Mouse (Mus musculus) ovary, postnatal 10 days (tissue): ENCODE data around the gene H1f0.

Experiments used
- DNase-seq: peaks from one replicate; pipeline ENCODE4 v3.0.0; 2022; ENCODE audit warnings: low spot score

Gene H1f0

GRCm38 (mm10) chr15:79071117-79072039 is 43.1 kb downstream of the H1f0 start:
- no peak for DNase-seq

DNA sequence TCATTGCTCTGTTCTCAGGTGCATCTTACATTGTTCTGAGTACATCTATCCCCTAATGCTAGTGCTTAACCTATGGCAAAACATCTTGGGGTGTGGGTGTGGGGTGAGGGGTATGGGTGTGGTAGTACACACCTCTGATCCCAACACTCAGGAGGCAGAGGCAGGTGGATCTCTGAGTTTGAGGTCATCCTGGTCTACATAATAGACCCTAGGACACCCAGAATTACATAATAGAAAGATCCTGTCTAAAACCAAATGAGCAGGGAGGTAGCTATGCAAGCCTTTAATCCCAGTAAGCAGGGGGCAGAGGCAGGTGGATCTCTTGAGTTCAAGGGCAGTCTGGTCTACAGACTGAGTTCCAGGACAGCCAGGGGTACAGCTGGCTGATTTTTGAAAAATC is 45.5 kb downstream of the H1f0 start:
- no peak for DNase-seq

DNA sequence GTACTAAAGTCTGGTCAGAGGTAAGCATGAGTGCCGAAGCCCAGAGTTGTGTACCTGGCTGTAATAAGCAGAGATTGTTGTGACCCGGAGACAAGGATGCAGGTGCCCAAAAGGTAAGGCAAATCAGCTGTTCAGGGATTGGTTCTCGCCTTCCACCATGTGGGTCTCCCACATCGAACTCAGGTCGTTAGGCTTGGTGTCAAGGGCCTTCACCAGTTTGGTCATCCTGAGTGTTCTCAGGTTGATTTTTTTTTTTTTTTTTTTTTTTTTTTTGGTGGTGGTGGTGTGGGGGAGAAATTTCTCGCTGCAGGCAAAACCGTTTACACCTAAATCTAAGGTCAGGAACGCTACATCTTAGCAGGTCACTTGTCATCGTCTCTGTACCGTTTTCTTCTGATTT is 46.2 kb downstream of the H1f0 start:
- no peak for DNase-seq

DNA sequence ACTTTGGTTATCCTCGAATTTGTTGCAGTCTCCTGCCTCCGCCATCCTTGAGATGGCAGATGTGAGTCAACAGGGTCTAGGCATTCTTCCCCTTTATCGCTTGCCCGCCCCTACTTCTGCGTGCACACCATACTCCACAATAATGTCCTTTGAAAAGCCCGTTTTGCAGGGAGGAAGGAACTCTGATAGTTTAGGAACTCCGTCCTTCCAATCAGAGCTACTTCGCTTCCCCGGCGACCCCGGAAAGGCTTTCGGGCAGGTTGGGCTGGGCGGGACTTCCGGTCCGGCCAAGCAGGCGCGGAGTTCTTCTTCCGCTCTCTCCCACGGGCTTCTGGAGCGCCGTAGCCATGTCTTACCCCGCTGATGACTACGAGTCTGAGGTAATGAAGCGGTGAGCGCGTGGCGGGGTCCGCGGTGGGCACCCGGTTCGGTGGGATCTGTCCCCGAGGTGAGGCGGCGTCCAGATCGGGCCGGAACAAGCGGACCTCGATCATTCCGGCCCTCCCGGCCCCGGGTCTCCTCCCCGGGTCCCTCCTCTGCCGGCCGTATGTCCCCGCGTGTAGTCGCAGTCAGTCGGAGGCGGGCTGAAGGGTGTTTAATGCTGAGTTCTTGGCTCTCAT is 46.8 kb downstream of the H1f0 start, which contains the start of gene Eif3l:
TSS of gene Eif3l (plus strand) at position 267 of the 620 bp plus-strand sequence.
- DNase-seq: peak; percentile 76

DNA sequence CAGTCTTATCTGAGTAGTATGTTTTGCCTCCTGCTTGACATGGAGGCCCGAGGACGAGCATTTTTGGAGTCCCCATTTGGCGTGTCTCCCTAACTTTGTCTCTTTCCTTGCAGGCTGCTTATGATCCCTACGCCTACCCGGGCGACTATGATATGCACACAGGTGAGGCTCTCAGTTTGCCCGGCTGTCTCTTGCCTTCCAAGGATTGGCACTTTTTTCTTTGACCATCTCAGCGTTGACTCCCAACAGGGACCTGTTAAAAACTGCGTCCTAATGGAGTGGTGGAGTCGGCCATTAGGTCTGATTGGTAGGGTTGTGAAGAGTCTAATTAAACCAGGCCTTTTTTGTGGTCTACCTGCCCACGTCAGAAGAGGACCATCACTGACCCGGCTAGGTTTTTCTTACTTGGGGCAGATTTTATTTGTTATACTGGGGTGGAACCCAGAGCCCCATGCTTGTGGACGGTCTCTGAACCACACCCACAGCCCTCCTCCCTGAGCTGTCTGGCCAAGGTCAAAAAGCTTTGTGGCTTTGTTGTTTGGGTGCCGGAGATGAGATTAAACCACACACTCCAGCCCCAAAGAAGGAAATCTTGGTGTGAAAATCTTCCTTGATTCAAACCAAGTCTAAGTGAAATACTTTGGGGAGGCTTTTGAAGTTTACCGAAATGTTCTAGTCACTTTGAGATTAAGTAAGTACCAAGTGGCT is 47.6 kb downstream of the H1f0 start:
- DNase-seq: no peak

GRCm38 (mm10) chr15:79079567-79079966 is 51.3 kb downstream of the H1f0 start:
- no peak for DNase-seq
